Mouse (Mus musculus): ENCODE measurements around the gene Rnf225.

DNA sequence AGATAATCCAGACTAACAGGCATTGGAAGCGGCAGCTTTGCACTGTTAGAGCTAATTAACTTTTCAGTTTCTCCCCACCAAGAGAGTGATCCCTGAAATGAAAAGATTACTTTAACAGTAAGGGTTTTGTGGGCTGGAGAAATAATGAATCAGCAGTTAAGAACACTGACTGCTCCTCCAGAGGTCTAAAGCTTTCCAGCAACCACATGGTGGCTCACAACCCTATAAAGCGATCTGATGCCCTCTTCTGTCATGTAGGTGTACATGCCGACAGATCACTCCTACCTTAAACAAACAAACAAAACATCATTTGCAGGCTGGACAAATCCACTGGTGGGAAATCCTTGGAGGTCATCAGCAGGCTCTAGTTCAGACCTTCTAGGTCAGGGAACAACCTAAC lies 27.7 kb downstream of the Rnf225 start:
- TF ChIP-seq CTCF (conservative IDR thresholded peaks at IDR 0.05; ENCODE audit: low read length) (no peak), POU5F1 (IDR thresholded peaks at IDR 0.05; ENCODE audit: borderline replicate concordance, low read length) (no peak), NANOG (IDR thresholded peaks at IDR 0.05; ENCODE audit: borderline replicate concordance, low read length) (no peak)

Measured in E14TG2a.4 (cell line).